Mouse (Mus musculus) intestine, embryonic 14.5 days (tissue): ENCODE measurements around the gene Itm2b. TPM values are rescaled to one million over a fixed set of nuclear protein-coding genes. Genes with fewer than 3 reads are reported as not detected.

Source experiments
- ATAC-seq: fragments of 200-750 bp; cut with Nextera tagmentation; replicated peaks from 2 replicates; pipeline ENCODE4 v1.8.0; 2017; ENCODE audit warnings: low read depth, moderate number of reproducible peaks, moderate TSS enrichment, moderate library complexity; ENCODE audit not compliant: low FRiP score, low TSS enrichment
- DNase-seq: peaks from one replicate; pipeline ENCODE4 v3.0.0-alpha.2; 2018; ENCODE audit warnings: low spot score
- H3K27ac ChIP-seq: fragments of 300-500 bp; sonication (generic); 2 replicates; pipeline ENCODE4 v1.5.1; 2014; ENCODE audit warnings: low read depth, mild to moderate bottlenecking, control low read depth
- H3K27me3 ChIP-seq: fragments of 300-500 bp; sonication (generic); replicated peaks from 2 replicates; pipeline ENCODE4 v1.6.1; 2014; ENCODE audit warnings: low read length, control low read depth; ENCODE audit not compliant: control insufficient read depth, insufficient read depth
- H3K36me3 ChIP-seq: fragments of 300-500 bp; sonication (generic); 2 replicates; pipeline ENCODE4 v1.6.1; 2014; ENCODE audit warnings: low read length, control low read depth; ENCODE audit not compliant: control insufficient read depth, insufficient read depth
- H3K4me1 ChIP-seq: fragments of 300-500 bp; sonication (generic); replicated peaks from 2 replicates; pipeline ENCODE4 v1.6.1; 2014; ENCODE audit warnings: low read length, control low read depth, mixed read lengths; ENCODE audit not compliant: control insufficient read depth, insufficient read depth
- H3K4me2 ChIP-seq: fragments of 300-500 bp; sonication (generic); 2 replicates; pipeline ENCODE4 v1.6.1; 2014; ENCODE audit warnings: low read length
- H3K4me3 ChIP-seq: fragments of 300-500 bp; sonication (generic); 2 replicates; pipeline ENCODE4 v1.5.1; 2014; ENCODE audit warnings: low read depth, low read length, control low read depth, mixed read lengths
- H3K9ac ChIP-seq: fragments of 300-500 bp; sonication (generic); 2 replicates; pipeline ENCODE4 v1.6.1; 2014; ENCODE audit warnings: mild to moderate bottlenecking, low read length
- H3K9me3 ChIP-seq: fragments of 300-500 bp; sonication (generic); 2 replicates; pipeline ENCODE4 v1.6.1; 2016; ENCODE audit warnings: low read length, control low read depth; ENCODE audit not compliant: control insufficient read depth
- WGBS: fragments of 180-500 bp; shearing (Covaris S2); extraction: QIAGEN DNeasy Blood & Tissue Kit; methylation state at CpG from one replicate; pipeline ENCODE4 v1.1.7; 2014; 5-methylcytosine and 5-hydroxymethylcytosine counted together
- polyA plus RNA-seq: library from polyadenylated mRNA; unstranded; fragments of >200 nt; fragmentation: Nextera tagmentation; extraction: Ambion mirVana; gene quantifications from 2 replicates; pipeline ENCODE4 v1.2.1, GENCODE M21; 2014

The Itm2b gene
- polyA plus RNA-seq, 1 experiment from 2014 or later = 606 TPM

- peaks cover 45% of the 10 kb centered on the region for H3K4me1 ChIP-seq
- 41% methylated on average over 6 of the region's 6 CpGs for WGBS
- H3K4me3 ChIP-seq = no peak overlapping the region
- ATAC-seq (peak; percentile 60; the same call in 1 of the 2 replicates), DNase-seq (peak; percentile 64)
- no peaks in the 10 kb centered on the region for H3K9me3 ChIP-seq
- H3K27ac ChIP-seq = peak overlapping the region; percentile 75
- peak overlapping the region; percentile 33; the same call in 1 of the 2 replicates for H3K4me2 ChIP-seq
- peaks cover 30% of the 10 kb centered on the region for H3K36me3 ChIP-seq
- H3K27me3 ChIP-seq = no peaks in the 10 kb centered on the region
- H3K9ac ChIP-seq = no peak overlapping the region
These were observed 8.2 kb downstream of the Itm2b start for GRCm38 (mm10) chr14:73376920-73377319.

- Histone ChIP-seq H3K4me3 (no peak overlapping the region), H3K4me2 (no peak overlapping the region), H3K9me3 (no peaks in the 10 kb centered on the region), H3K9ac (no peak overlapping the region), H3K4me1 (peaks cover 45% of the 10 kb centered on the region), H3K27ac (no peak overlapping the region), H3K27me3 (no peaks in the 10 kb centered on the region), H3K36me3 (peaks cover 35% of the 10 kb centered on the region)
- DNase-seq = no peak
- WGBS = 46% methylated on average over 8 of the region's 8 CpGs
- ATAC-seq = no peak; the same call in 1 of the 2 replicates
These were observed 9.2 kb downstream of the Itm2b start for GRCm38 (mm10) chr14:73375903-73376302.

- ATAC-seq (no peak), DNase-seq (no peak)
- Histone ChIP-seq H3K4me2 (no peak overlapping the region), H3K36me3 (peaks cover 37% of the 10 kb centered on the region), H3K4me3 (no peak overlapping the region), H3K4me1 (peaks cover 45% of the 10 kb centered on the region), H3K27ac (no peak overlapping the region), H3K9me3 (no peaks in the 10 kb centered on the region), H3K9ac (no peak overlapping the region), H3K27me3 (no peaks in the 10 kb centered on the region)
- 92% methylated on average over 8 of the region's 8 CpGs for WGBS
These were observed 9.6 kb downstream of the Itm2b start for GRCm38 (mm10) chr14:73375445-73375844.

GRCm38 (mm10) chr14:73374315-73374890 is 10.7 kb downstream of the Itm2b start:
- no peaks in the 10 kb centered on the region for H3K9me3 ChIP-seq
- H3K4me3 ChIP-seq = no peak overlapping the region
- DNase-seq = no peak
- H3K9ac ChIP-seq = no peak overlapping the region
- H3K27ac ChIP-seq = no peak overlapping the region
- H3K27me3 ChIP-seq = no peaks in the 10 kb centered on the region
- H3K4me1 ChIP-seq = peaks cover 45% of the 10 kb centered on the region
- H3K4me2 ChIP-seq = 0 out of 2 replicates have a peak overlapping the region, but pooled peaks have one; percentile 5
- peaks cover 39% of the 10 kb centered on the region for H3K36me3 ChIP-seq
- no peak for ATAC-seq
- WGBS = 37% methylated on average over 11 of the region's 11 CpGs

GRCm38 (mm10) chr14:73373606-73374005 is 11.5 kb downstream of the Itm2b start:
- ATAC-seq = no peak
- H3K36me3 ChIP-seq = peaks cover 36% of the 10 kb centered on the region
- no peaks in the 10 kb centered on the region for H3K27me3 ChIP-seq
- DNase-seq = no peak
- H3K9me3 ChIP-seq = no peaks in the 10 kb centered on the region
- 46% methylated on average over 8 of the region's 8 CpGs for WGBS
- no peak overlapping the region for H3K4me2 ChIP-seq
- no peak overlapping the region for H3K4me3 ChIP-seq
- H3K27ac ChIP-seq = no peak overlapping the region
- no peak overlapping the region for H3K9ac ChIP-seq
- peaks cover 45% of the 10 kb centered on the region for H3K4me1 ChIP-seq

- H3K27me3 ChIP-seq = no peaks in the 10 kb centered on the region
- DNase-seq (no peak), ATAC-seq (no peak)
- 84% methylated on average over 4 of the region's 4 CpGs for WGBS
- no peaks in the 10 kb centered on the region for H3K9me3 ChIP-seq
- no peak overlapping the region for H3K9ac ChIP-seq
- H3K36me3 ChIP-seq = peaks cover 36% of the 10 kb centered on the region
- no peak overlapping the region for H3K27ac ChIP-seq
- H3K4me1 ChIP-seq = peaks cover 41% of the 10 kb centered on the region
- H3K4me2 ChIP-seq = no peak overlapping the region
- H3K4me3 ChIP-seq = no peak overlapping the region
These were observed 12.1 kb downstream of the Itm2b start for GRCm38 (mm10) chr14:73372990-73373389.

GRCm38 (mm10) chr14:73371577-73371976 is 13.5 kb downstream of the Itm2b start:
- Histone ChIP-seq H3K9me3 (no peaks in the 10 kb centered on the region), H3K27me3 (no peaks in the 10 kb centered on the region), H3K4me3 (no peak overlapping the region), H3K4me2 (no peak overlapping the region), H3K4me1 (peaks cover 27% of the 10 kb centered on the region), H3K27ac (no peak overlapping the region), H3K9ac (no peak overlapping the region), H3K36me3 (peaks cover 50% of the 10 kb centered on the region)
- 79% methylated on average over 4 of the region's 4 CpGs for WGBS
- DNase-seq = no peak
- no peak for ATAC-seq

GRCm38 (mm10) chr14:73370695-73371372 is 14.3 kb downstream of the Itm2b start:
- H3K4me2 ChIP-seq = no peak overlapping the region
- no peaks in the 10 kb centered on the region for H3K9me3 ChIP-seq
- H3K36me3 ChIP-seq = peaks cover 57% of the 10 kb centered on the region
- no peak overlapping the region for H3K9ac ChIP-seq
- H3K27me3 ChIP-seq = no peaks in the 10 kb centered on the region
- H3K27ac ChIP-seq = no peak overlapping the region
- H3K4me3 ChIP-seq = no peak overlapping the region
- no peak for ATAC-seq
- 82% methylated on average over 23 of the region's 23 CpGs for WGBS
- peaks cover 21% of the 10 kb centered on the region for H3K4me1 ChIP-seq
- DNase-seq = no peak
